Mouse (Mus musculus) frontal cortex, postnatal 36 days (tissue): ENCODE measurements around the gene Csk.

Experiments used
- DNase-seq, 2 experiments: peaks; one replicate each; pipeline ENCODE4 v3.0.0; 2022; ENCODE audit warnings: low spot score in 2 of 2

Gene Csk

DNA sequence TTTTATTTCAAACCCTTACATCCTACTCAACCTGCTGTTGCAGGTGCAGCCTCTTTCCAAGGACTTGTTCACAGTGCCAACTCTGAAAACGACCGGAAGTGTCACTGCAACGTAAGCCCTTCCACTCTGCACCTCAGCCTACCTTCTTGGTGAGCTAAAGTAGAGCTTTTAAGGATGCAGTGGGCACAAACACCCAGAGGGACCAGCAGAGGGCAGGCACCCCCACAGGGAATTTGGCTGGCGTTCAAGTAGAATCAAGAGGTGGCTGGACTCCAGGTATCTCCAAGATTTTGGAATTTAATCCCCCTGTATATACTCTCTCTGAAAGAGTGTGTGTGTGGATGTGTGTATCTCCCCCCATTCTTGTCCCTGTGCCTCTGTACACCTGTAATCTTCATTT lies 4.4 kb upstream of the Csk start:
- DNase-seq, result no peak

DNA sequence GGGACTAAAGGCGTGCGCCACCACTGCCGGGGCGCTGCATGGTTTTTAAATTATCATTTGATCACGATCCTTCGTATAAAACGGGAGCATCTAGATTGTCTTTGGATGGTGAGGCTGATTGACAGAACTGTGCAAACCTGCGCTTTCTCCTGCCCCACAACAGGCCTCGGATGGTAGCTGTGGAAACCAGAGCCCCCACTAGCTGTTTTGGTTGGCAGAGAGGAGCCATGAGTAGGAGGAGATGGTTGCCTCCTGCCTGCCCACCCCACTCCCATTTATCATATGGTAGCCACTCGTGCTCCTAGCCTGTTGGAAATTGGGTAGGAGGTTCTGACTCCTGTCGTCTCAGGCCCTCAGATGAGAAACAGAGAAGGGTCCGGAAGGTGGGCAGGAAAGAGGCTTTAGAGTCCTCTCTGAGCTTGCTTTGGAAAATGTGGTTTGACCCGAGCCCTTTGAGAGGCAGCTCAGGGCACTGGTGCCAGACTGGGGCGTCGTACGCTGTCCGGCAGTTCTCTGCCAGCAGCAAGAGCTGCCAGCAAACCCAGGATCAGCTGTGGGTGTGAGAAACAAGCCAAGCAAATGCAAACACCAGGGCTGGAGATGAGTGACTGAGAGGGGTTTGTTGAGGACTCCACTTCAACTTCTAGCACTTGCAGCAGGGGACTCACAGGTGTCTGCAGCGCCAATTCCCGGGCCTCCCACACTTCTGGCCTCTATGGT lies 3.4 kb upstream of the Csk start:
- DNase-seq, result no peak

DNA sequence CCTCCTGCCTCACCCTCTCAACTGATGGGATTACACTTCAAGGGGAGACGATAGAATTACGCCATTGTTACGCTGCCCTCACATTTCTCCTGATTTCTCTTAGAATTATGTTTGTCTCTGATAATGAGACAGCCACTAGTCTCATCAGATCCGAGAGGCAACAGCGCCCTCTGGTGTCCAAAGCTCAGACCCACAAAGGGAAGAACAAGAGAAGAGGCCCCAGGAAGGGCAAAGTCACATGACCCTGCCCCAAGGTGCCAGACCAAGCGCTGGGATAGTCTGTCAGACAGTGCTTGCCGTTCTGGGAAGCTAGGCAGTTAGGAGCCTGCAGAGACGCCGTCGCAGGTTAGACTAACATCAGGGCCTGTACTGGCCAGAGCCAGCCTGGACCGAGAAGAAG lies 2.3 kb upstream of the Csk start:
- peak; percentile 93 for DNase-seq

DNA sequence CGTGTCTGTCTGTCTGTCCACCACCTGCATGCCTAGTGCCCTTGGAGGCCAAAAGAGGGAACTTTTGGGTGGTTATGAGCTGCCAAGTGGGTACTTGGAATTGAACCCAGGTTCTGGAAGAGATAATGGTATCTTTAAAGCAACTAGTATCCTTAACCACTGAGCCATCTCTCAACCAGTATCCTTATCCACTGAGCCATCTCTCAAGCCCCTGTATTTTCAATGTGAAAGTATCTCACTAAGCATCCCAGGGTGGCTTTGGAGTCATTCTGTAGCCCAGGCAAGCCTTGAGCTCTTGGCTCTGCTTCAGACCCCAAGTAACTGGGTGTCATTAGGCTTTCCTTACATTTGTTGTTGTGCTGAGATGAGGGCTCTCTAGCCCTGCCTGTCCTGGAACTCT lies 1.5 kb upstream of the Csk start:
- DNase-seq, result no peak

DNA sequence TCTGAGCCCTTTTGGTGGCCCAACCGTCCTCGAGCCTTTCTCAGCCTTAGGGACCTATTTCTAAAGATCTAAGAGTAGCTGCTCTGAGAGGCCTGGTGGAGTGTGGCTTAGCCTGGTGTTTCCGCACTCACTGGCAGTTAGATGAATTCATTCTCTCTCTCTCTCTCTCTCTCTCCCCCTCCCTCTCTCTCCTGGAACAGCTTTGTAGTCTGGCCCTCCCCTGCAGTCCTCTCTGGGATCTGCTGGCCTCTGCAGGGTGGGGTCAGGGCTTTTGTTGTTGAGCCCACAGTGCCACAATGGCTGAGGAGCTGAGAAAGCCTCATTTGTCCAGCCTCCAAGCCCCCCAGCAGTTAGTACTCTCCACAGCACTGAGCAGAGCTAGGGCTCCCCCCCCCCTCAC lies 576 bp downstream of the Csk start:
- DNase-seq, result no peak

DNA sequence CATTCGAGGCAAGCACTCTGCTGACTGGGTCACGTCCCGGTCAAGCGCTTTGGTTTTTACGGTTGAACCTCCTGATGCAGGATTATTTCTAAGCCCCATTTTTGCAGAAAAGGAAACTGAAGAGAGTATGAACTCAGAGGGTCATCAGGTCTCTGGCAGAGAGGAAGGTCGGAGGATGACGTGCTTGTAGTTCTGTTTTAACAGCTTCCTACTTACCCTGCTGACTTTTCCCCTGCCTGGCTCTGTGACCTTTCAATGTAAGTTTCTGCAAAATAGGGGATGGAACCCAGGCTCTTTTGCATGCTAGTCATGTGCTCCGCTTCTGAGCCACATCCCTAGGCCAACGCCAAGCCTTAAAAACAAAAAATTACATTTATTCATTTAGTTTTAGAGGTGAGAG lies 1.1 kb downstream of the Csk start:
- DNase-seq, result no peak

DNA sequence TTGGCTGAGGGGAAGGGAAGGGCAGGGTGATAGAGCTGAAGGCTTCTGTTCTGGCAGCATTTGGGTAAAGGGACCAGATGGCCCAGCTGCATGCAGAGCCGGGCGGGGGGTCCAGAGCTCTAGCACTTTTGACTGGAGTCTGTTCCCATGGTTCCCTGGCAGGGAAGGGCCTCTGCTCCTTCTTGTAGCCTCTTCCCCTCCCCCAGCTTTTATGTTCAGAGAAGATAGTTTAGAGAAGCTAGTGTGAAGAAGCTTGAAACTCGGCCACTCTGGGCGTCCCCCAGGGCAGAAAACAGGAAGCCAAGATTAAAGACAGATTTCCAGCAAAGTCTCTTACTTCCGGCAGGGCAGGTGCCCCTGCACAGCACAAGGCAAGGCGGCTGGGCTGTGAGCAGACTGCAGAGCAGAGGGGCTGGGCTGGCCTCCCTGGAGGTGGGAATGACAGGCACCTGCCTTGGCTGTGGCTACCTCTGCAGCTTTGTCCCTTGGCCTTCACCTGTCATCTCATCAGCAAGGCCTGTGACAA lies 2.6 kb downstream of the Csk start:
- no peak for DNase-seq

DNA sequence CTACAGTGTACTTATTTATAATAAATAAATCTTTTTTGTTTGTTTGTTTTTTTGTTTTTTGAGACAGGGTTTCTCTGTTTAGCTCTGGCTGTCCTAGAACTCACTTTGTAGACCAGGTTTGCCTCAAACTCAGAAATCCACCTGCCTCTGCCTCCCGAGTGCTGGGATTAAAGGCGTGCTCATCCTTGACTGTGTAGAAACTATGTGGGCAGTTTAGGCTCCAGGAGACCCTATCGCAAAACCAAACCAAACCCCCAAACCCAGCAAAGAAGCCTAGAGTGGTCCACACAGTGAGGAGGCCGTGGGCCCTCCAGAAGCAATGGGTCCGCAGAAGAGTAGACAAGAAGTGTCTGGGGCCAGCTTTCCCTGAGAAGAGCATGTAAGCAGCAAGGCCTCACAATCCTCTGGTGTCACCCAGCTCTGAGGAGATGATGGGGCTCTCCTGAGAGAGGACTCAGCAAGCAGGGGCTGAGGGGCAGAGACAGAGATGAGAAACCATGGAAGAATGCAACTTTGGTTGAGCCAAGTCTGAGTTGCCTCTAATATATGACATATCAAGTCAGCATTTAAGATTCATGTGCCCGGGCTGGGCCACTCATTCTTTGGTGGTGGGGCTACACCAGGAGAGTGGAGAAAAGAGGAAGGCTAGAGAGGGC lies 3.2 kb downstream of the Csk start:
- no peak for DNase-seq

DNA sequence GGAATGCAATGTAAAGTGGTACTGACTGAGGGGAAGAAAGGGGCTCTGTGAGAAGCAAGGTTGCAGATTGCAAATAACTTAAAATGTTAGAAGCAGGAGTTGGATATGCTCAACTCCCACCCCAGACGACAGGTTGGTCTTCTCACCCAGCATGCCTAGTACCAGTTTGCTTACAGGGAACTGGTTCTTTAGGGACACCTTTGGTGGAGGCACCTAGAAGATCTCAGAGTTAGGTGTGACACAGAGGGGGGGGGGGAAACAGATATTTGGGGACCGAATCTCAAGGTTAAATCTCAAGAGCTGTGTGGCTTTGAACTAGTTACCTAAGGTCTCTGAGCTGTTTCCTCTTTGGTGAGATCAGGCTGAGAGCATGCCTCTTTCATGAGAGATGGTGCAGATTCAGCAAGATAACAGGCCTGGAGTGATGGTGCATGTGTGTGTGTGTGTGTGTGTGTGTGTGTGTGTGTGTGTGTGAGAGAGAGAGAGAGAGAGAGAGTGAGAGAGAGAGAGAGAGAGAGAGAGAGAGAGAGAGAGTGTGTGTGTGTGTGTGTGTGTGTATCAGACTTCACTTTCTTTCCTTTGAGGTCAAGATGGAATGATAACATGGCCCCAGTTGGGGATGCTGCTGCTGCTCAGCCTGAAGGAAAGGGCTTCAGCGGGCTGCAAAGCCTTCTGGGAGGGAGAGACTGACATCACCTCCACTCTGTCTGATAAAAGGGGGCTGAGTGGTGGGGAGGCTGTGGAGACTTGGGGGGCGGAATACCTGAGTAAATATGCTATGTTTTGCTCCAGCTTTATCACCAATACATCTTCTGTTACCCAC lies 5.9 kb downstream of the Csk start:
- no peak for DNase-seq

DNA sequence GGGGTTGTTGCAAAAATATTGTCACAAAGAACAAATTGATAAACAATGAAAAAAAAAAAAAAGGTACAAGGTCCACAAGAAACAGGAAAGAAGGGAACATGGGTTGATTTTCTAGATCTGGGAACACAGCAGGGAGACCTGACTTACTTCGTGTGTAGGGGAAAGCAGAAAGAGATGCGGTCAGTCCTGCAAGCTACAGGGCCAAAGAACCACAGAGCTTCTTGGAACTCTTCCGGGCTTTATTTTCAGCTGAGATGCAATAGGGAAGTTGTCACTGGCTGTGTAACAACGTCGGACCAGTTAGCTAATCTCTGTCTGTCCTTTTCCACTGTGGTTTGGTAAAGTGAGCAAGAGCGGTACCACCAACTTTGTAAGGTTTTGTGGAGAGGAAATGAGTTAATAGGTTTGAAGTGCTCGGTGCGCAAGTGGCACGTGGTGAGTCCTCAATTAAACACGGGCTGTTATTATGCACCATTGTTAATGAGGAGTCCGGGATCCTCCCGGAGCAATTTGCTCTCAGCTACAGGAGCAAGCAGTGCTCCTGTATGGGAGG lies 6.8 kb downstream of the Csk start:
- DNase-seq, result no peak

DNA sequence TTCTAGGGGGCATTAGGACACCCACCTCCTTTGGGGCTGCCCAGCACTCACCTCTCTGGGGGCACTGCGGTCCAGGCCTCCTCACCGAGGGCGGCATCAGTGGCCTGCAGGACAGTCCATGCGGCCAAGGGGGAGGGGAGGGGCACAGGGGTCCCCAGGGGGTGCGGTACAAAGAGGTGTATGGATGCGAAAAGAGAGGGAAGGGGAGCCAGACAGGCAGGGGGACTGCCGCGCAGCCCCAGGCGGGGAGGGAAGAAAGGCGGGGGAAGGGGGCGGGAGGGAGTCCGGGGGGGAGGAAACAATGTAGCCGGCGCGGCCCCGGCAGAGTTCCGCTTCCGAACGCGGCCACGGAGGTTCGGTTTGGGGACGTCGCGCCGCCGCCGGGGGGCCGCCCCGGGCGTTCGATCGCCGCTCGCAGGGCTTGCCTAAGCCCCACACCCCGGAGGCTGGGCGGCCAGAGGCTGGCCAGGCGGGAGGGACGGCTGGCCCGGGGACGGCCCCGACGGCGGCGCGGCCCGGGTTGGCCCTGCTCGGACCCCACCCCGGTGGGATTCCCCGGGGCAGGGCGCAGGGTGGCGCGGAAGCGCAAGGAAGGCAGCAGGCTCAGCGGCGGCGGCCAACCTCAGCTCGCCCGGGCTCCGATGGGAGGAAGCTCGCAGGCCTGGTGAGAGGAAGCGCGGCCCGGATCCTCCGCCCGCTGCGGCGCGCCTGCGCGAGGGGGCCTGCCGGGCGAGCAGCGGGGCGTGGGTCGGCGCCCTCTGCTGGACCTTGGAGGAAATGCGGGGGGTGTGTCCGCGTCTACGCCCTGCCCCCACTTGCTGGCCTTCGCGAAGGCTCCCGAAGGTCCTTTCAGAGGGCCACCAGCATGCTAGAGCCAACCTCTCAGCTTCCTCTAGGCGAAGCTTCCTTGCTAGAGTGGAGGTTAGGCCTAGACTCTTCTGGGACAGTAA lies 8.2 kb downstream of the Csk start:
- DNase-seq, result peak; percentile 90

DNA sequence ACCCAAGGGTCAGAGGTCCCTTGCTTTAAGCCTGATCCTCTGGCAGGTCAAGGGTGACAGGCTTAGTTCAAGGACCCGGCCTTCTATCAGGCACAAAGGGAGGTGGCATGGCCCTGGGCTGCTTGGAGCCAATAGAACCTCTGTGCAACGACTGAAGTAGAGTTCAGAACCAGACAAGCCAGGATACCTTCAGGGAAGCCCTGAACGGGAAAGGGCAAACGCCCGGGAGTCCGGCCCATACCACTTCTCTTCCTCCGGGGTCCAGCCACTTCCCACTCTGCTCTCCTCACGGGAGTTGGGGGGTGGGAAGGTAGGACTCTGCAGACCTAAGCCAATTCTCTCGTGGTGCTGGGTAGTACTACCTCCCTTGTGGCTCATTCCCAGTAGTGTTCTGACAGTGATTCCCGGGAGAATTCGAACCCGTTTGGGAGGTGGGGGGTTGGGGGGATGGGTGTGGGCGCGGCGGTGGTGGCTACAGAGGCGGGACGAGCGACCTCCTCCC lies 8.9 kb downstream of the Csk start:
- no peak for DNase-seq

DNA sequence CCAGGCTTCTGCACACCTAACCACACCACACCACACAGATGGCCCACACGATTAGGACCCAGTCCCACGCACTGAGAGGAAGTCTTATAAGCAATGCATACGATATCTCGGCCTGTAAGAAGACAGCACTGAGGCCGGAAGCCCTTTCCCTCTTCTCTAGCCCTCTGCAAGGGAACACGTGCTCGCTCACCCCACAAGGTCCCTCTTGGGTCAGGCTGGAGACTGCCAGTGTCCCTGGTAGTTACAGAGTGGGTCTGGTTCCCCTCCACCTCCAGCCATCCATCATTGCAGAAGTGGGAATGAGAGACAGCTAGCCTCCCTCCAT lies 9.6 kb downstream of the Csk start:
- no peak for DNase-seq

DNA sequence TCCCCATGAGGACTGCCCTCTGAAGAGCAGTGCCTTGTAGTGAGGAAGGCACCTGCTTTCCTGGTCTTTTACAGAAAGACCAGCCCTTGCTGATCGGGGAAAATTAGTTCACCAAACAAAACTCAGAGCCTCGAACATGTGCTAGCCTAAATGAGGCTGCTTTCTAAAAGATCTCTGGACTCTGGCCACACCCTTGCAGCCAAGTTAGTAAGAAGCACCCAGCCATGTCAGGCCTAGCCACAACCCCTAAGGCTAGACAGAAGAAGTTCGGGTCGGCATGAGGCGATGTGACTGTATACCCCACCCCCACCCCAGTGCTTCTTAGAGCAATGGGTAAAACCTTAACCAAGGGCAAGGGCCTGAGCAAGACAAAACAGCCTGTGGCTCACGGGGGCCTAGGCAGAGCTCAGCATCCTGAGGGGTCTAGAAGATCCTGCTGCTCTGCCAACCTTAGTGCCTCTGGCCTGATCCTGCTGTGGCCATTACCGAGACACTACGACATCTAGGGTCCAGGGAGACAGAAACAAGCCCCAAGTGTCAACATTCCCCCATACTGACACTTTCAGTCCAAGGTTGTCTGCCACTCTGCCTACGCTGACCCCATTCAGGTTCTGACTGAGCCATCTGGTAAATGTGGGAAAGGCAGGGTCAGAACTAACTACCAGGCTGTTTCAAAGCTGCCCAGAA lies 10.1 kb downstream of the Csk start:
- DNase-seq, result no peak

DNA sequence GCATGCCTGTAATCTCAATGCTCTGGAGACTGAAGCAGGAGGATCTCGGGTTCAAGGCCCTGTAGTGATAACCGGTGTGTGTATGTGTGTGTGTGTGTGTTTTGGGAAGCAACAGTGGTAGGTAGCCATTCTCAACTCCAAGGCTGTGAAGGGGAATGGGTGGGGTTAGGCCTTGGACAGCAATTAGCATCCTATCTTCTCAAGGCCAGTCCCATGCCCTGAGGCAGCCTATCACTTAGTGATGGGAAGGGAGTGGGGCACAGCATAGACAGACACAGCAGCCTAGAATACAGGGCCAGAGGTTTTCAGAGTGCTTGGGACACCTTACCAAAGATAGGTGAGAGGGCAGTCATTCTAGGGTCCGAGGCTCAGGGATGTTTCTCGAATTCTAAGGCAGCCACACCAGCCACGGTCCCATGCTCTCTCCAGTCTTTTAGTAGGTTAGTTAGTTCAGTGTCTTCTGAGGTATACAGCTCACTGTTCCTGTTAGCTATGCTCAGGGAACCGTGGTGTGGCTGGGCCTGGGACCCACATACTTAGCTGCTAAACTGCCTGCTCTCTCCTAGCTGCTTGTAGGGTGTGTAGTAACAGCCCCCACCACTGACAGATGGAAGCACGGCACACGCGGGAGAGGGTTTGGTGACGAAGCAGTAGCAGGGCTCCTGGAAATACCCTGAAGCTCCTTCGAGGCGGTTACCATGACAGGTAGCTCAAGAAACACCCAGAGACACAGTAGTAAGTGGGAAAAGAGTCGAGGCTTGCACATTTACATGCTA lies 11.5 kb downstream of the Csk start:
- no peak for DNase-seq

DNA sequence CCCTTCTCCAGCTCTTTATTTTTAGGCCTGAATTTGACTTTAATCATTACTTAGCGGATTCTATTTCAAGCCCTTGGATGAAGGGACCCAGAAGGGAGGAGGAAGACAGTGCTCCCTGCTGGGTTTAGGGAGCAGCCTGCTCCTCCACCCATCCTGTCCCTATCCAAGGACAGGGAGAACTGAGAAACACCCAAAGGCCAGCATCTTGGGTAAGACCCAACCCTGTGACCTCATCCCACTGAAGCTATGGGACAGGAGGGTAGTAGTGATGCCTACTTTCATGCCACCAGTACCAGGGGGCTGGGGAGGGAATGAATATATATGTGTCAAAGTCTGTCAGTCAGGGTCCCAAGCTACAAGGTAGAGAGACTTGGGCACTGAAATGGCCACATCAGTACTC lies 12.4 kb downstream of the Csk start:
- no peak for DNase-seq

DNA sequence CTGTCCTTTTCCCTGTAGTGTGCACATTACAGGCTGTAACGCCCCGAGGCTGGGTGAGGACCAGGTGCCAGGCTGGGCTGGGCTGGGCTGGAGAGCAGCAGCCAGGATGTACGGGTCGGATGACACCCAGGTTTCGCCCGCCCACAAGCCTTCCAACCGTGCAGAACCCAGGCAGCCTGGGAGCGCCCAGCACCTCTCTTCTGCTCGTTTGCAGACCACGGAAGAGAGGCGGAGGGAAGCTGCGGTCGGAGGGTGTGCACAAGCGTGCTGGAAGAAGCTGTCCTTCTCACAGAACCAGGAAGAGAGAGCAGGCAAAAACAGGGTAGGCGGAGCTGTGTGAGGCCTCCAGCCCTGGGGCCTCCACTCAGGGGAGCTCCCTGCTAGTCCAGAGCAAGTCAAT lies 13.0 kb downstream of the Csk start:
- peak in 1 of 2 experiments; percentile 51 for DNase-seq

DNA sequence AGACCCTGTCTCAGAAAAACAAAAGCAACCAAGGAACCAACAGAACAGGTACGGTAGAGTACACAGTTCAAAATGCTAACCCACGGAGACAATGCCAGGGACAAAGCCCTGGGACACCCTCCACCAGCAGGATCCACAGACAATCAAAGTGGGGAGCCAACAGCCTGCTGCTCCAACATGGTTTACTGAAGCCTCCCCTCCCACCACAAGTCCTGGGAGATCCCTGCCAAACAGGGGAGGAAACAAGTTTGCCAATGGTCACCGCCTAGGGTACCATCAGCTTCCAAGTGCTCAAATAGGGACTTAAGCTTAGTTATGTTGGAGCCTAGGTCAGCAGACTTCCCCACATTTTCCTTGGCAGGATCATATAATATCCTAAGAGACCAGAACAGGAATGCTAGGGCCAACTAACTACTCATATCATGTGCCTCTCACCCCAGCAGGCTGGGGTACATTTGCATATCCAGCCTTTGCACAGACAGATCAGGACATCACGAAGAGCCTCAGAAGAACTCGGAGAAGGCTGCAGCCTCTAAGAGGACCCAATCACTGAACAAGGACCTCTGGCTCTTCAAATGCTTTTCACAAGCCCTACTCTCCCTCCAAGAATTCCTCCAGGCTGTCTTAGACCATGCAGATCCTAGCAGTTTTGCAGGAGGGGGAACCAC lies 13.6 kb downstream of the Csk start:
- no peak for DNase-seq
